In genomic region chr6:24950669-24951068, GRCm38 (mm10) we compare ENCODE assay signal across 33 mouse cellular contexts. TPM values are rescaled to one million over a fixed set of nuclear protein-coding genes. Genes with fewer than 3 reads are reported as not detected.
"Had no signal": no experiment of that assay in that cellular context is flagged by ENCODE, and none has a peak within 500 bp of the region (broad histone marks: within the 10 kb centered on the region; RNA-seq: fewer than 3 reads in every experiment).

No protein-coding gene starts in this region.

- DNase-seq: left cerebral cortex, postnatal 4 days; liver, embryonic 13.5 days; liver, postnatal 0 days; lung, adult 18-20 months; lung, adult 2 months; lung, embryonic 14.5 days; lung, postnatal 10 days; lung, postnatal 14 days; lung, postnatal 36 days; lung, postnatal 4 days; midbrain, embryonic 14.5 days had no signal

- H3K9ac ChIP-seq: limb, embryonic 12.5 days; limb, embryonic 13.5 days; limb, embryonic 15.5 days; liver, embryonic 12.5 days; liver, embryonic 13.5 days; liver, embryonic 14.5 days; liver, embryonic 15.5 days; liver, postnatal 0 days; lung, embryonic 14.5 days; lung, embryonic 15.5 days; midbrain, embryonic 12.5 days; midbrain, embryonic 13.5 days; midbrain, embryonic 15.5 days; neural tube, embryonic 12.5 days had no signal

- H3K27me3 ChIP-seq: midbrain, embryonic 15.5 days; neural tube, embryonic 12.5 days had no signal

- H3K4me2 ChIP-seq: limb, embryonic 12.5 days; limb, embryonic 13.5 days; limb, embryonic 15.5 days; liver, embryonic 11.5 days; liver, embryonic 12.5 days; liver, embryonic 13.5 days; liver, embryonic 15.5 days; lung, embryonic 14.5 days; lung, embryonic 15.5 days; midbrain, embryonic 11.5 days; midbrain, embryonic 12.5 days; midbrain, embryonic 13.5 days; midbrain, embryonic 15.5 days; neural tube, embryonic 12.5 days had no signal

- ATAC-seq: liver, embryonic 12.5 days; liver, postnatal 0 days; lung, postnatal 0 days; midbrain, embryonic 13.5 days; midbrain, embryonic 15.5 days; midbrain, embryonic 16.5 days had no signal

- H3K9me3 ChIP-seq: limb, embryonic 10.5 days; limb, embryonic 12.5 days; limb, embryonic 13.5 days; limb, embryonic 15.5 days; liver, embryonic 12.5 days; liver, embryonic 13.5 days; liver, embryonic 15.5 days; lung, embryonic 15.5 days; midbrain, embryonic 10.5 days; midbrain, embryonic 12.5 days; midbrain, embryonic 13.5 days; midbrain, embryonic 15.5 days; neural tube, embryonic 12.5 days had no signal

- H3K4me3 ChIP-seq: limb, embryonic 10.5 days; limb, embryonic 12.5 days; limb, embryonic 13.5 days; limb, embryonic 15.5 days; liver, embryonic 12.5 days; liver, embryonic 13.5 days; liver, embryonic 15.5 days; lung, embryonic 15.5 days; megakaryocyte, embryonic 14.5 days; midbrain, embryonic 10.5 days; midbrain, embryonic 12.5 days; midbrain, embryonic 13.5 days; midbrain, embryonic 15.5 days; myocyte; neural tube, embryonic 12.5 days had no signal

- H3K36me3 ChIP-seq: limb, embryonic 10.5 days; limb, embryonic 12.5 days; limb, embryonic 13.5 days; limb, embryonic 15.5 days; liver, embryonic 12.5 days; liver, embryonic 13.5 days; liver, embryonic 15.5 days; lung, embryonic 15.5 days; midbrain, embryonic 10.5 days; midbrain, embryonic 12.5 days; midbrain, embryonic 13.5 days; midbrain, embryonic 15.5 days; neural tube, embryonic 12.5 days had no signal

- H3K27ac ChIP-seq: limb, embryonic 10.5 days; limb, embryonic 12.5 days; limb, embryonic 13.5 days; limb, embryonic 15.5 days; liver, embryonic 12.5 days; liver, embryonic 13.5 days; liver, embryonic 14.5 days; liver, embryonic 15.5 days; lung, embryonic 15.5 days; macrophage; midbrain, embryonic 10.5 days; midbrain, embryonic 12.5 days; midbrain, embryonic 13.5 days; midbrain, embryonic 15.5 days; neural tube, embryonic 12.5 days had no signal

- H3K4me1 ChIP-seq: limb, embryonic 12.5 days; neural tube, embryonic 12.5 days had no signal

RNA-seq across cellular contexts. Expression of gene Tmem229a, which starts 5.4 kb away (rescaled TPM):
- total RNA-seq: megakaryocyte progenitor cell, adult 5-6 weeks; megakaryocyte-erythroid progenitor cell, adult 5-6 weeks had no signal
- polyA plus RNA-seq: macrophage, myocyte had no signal
